Mouse (Mus musculus): ENCODE measurements around the gene Bmyc. TPM values are rescaled to one million over a fixed set of nuclear protein-coding genes. Genes with fewer than 3 reads are reported as not detected.

Bmyc gene
- total and polyA plus RNA-seq, 3 experiments, result not detected

GRCm38 (mm10) chr2:25664125-25664524, 42.4 kb upstream of the Bmyc start:
- no peak for TF ChIP-seq POLR2AphosphoS5 (IDR thresholded peaks at IDR 0.05; ENCODE audit: insufficient replicate concordance, low read depth, low read length)
- TF ChIP-seq TAL1 (conservative IDR thresholded peaks at IDR 0.05; ENCODE audit: low read depth, low read length), result no peak
- no peak for TF ChIP-seq GATA2 (IDR thresholded peaks at IDR 0.05; ENCODE audit: borderline replicate concordance, low read depth, low read length)
- no peak for TF ChIP-seq GATA1 (IDR thresholded peaks at IDR 0.05; ENCODE audit: borderline replicate concordance, low read length)
- TF ChIP-seq CTCF (IDR thresholded peaks at IDR 0.05; ENCODE audit: low read depth, low read length), result no peak
- Histone ChIP-seq H3K9me3 (replicated peaks) (no peaks in the 10 kb centered on the region), H3K27me3 (ENCODE audit: insufficient read depth, low read length) (0 out of 2 replicates have a peak, but pooled peaks cover 2% of the 10 kb centered on the region), H3K4me1 (ENCODE audit: insufficient read depth, low read depth, low read length) (no peaks in the 10 kb centered on the region), H3K4me3 (ENCODE audit: low read depth, low read length) (no peak overlapping the region), H3K36me3 (replicated peaks) (no peaks in the 10 kb centered on the region)
- ATAC-seq (ENCODE audit: extremely low read depth, insufficient number of reproducible peaks, low FRiP score, poor library complexity, severe bottlenecking) (no peak), DNase-seq (ENCODE audit: low spot score) (no peak)

- no peaks in the 10 kb centered on the region for H3K36me3 ChIP-seq (replicated peaks)
- H3K9me3 ChIP-seq (replicated peaks), result no peaks in the 10 kb centered on the region
- TF ChIP-seq GATA2 (IDR thresholded peaks at IDR 0.05; ENCODE audit: borderline replicate concordance, low read depth, low read length), result no peak
- no peak for TF ChIP-seq CTCF (IDR thresholded peaks at IDR 0.05; ENCODE audit: low read depth, low read length)
- TF ChIP-seq GATA1 (IDR thresholded peaks at IDR 0.05; ENCODE audit: borderline replicate concordance, low read length), result no peak
- no peak for TF ChIP-seq TAL1 (conservative IDR thresholded peaks at IDR 0.05; ENCODE audit: low read depth, low read length)
- no peak for TF ChIP-seq POLR2AphosphoS5 (IDR thresholded peaks at IDR 0.05; ENCODE audit: insufficient replicate concordance, low read depth, low read length)
- H3K4me1 ChIP-seq (ENCODE audit: insufficient read depth, low read depth, low read length), result no peaks in the 10 kb centered on the region
- 0 out of 2 replicates have a peak, but pooled peaks cover 5% of the 10 kb centered on the region for H3K27me3 ChIP-seq (ENCODE audit: insufficient read depth, low read length)
- DNase-seq (ENCODE audit: low spot score) (no peak), ATAC-seq (ENCODE audit: extremely low read depth, insufficient number of reproducible peaks, low FRiP score, poor library complexity, severe bottlenecking) (no peak)
- no peak overlapping the region for H3K4me3 ChIP-seq (ENCODE audit: low read depth, low read length)
Measured at GRCm38 (mm10) chr2:25666516-25666915, 40.0 kb upstream of the Bmyc start.

GRCm38 (mm10) chr2:25676486-25676885, 30.1 kb upstream of the Bmyc start, which contains the start of gene Lcn6:
Gene Lcn6 (plus strand): TSS chr2:25676786.
- Histone ChIP-seq H3K4me3 (ENCODE audit: low read depth, low read length) (no peak within 1 kb of the TSS), H3K36me3 (replicated peaks) (no peaks in the 10 kb centered on the region), H3K4me1 (ENCODE audit: insufficient read depth, low read depth, low read length) (no peaks in the 10 kb centered on the region), H3K27me3 (ENCODE audit: insufficient read depth, low read length) (peaks cover 2% of the 10 kb centered on the region; the same call in 1 of the 2 replicates), H3K9me3 (replicated peaks) (no peaks in the 10 kb centered on the region)
- ATAC-seq (ENCODE audit: extremely low read depth, insufficient number of reproducible peaks, low FRiP score, poor library complexity, severe bottlenecking) (no peak), DNase-seq (ENCODE audit: low spot score) (no peak)
- TF ChIP-seq GATA2 (IDR thresholded peaks at IDR 0.05; ENCODE audit: borderline replicate concordance, low read depth, low read length), result no peak
- TF ChIP-seq GATA1 (IDR thresholded peaks at IDR 0.05; ENCODE audit: borderline replicate concordance, low read length), result no peak
- TF ChIP-seq POLR2AphosphoS5 (IDR thresholded peaks at IDR 0.05; ENCODE audit: insufficient replicate concordance, low read depth, low read length), result no peak
- TF ChIP-seq TAL1 (conservative IDR thresholded peaks at IDR 0.05; ENCODE audit: low read depth, low read length), result no peak
- TF ChIP-seq CTCF (IDR thresholded peaks at IDR 0.05; ENCODE audit: low read depth, low read length), result no peak

- Histone ChIP-seq H3K36me3 (replicated peaks) (no peaks in the 10 kb centered on the region), H3K27me3 (ENCODE audit: insufficient read depth, low read length) (peaks cover 2% of the 10 kb centered on the region; the same call in 1 of the 2 replicates), H3K4me3 (ENCODE audit: low read depth, low read length) (no peak overlapping the region), H3K4me1 (ENCODE audit: insufficient read depth, low read depth, low read length) (no peaks in the 10 kb centered on the region), H3K9me3 (replicated peaks) (no peaks in the 10 kb centered on the region)
- TF ChIP-seq POLR2AphosphoS5 (IDR thresholded peaks at IDR 0.05; ENCODE audit: insufficient replicate concordance, low read depth, low read length) (no peak), GATA1 (IDR thresholded peaks at IDR 0.05; ENCODE audit: borderline replicate concordance, low read length) (no peak), CTCF (IDR thresholded peaks at IDR 0.05; ENCODE audit: low read depth, low read length) (no peak), GATA2 (IDR thresholded peaks at IDR 0.05; ENCODE audit: borderline replicate concordance, low read depth, low read length) (no peak), TAL1 (conservative IDR thresholded peaks at IDR 0.05; ENCODE audit: low read depth, low read length) (no peak)
- no peak for DNase-seq (ENCODE audit: low spot score)
- ATAC-seq (ENCODE audit: extremely low read depth, insufficient number of reproducible peaks, low FRiP score, poor library complexity, severe bottlenecking), result no peak
Measured at GRCm38 (mm10) chr2:25679559-25679958, 27.0 kb upstream of the Bmyc start.

- ATAC-seq (ENCODE audit: extremely low read depth, insufficient number of reproducible peaks, low FRiP score, poor library complexity, severe bottlenecking) (no peak), DNase-seq (ENCODE audit: low spot score) (no peak)
- Histone ChIP-seq H3K4me1 (ENCODE audit: insufficient read depth, low read depth, low read length) (no peaks in the 10 kb centered on the region), H3K9me3 (replicated peaks) (no peaks in the 10 kb centered on the region), H3K36me3 (replicated peaks) (no peaks in the 10 kb centered on the region), H3K4me3 (ENCODE audit: low read depth, low read length) (no peak within 1 kb of the TSS), H3K27me3 (ENCODE audit: insufficient read depth, low read length) (peaks cover 2% of the 10 kb centered on the region; the same call in 1 of the 2 replicates)
- TF ChIP-seq GATA2 (IDR thresholded peaks at IDR 0.05; ENCODE audit: borderline replicate concordance, low read depth, low read length), result no peak
- no peak for TF ChIP-seq GATA1 (IDR thresholded peaks at IDR 0.05; ENCODE audit: borderline replicate concordance, low read length)
- TF ChIP-seq TAL1 (conservative IDR thresholded peaks at IDR 0.05; ENCODE audit: low read depth, low read length), result no peak
Measured at GRCm38 (mm10) chr2:25682426-25682825, 24.1 kb upstream of the Bmyc start, which contains the start of gene Lcn10. Gene Lcn10 (plus strand): TSS chr2:25682726.

- no peaks in the 10 kb centered on the region for H3K36me3 ChIP-seq (replicated peaks)
- H3K9me3 ChIP-seq (replicated peaks), result no peaks in the 10 kb centered on the region
- no peak for ATAC-seq (ENCODE audit: extremely low read depth, insufficient number of reproducible peaks, low FRiP score, poor library complexity, severe bottlenecking)
- TF ChIP-seq GATA1 (IDR thresholded peaks at IDR 0.05; ENCODE audit: borderline replicate concordance, low read length) (no peak), POLR2AphosphoS5 (IDR thresholded peaks at IDR 0.05; ENCODE audit: insufficient replicate concordance, low read depth, low read length) (no peak), CTCF (IDR thresholded peaks at IDR 0.05; ENCODE audit: low read depth, low read length) (no peak), GATA2 (IDR thresholded peaks at IDR 0.05; ENCODE audit: borderline replicate concordance, low read depth, low read length) (no peak), TAL1 (conservative IDR thresholded peaks at IDR 0.05; ENCODE audit: low read depth, low read length) (no peak)
- H3K27me3 ChIP-seq (ENCODE audit: insufficient read depth, low read length), result no peaks in the 10 kb centered on the region; the same call in 1 of the 2 replicates
- DNase-seq (ENCODE audit: low spot score), result no peak
- H3K4me3 ChIP-seq (ENCODE audit: low read depth, low read length), result no peak overlapping the region
- no peaks in the 10 kb centered on the region for H3K4me1 ChIP-seq (ENCODE audit: insufficient read depth, low read depth, low read length)
Measured at GRCm38 (mm10) chr2:25686941-25687340, 19.6 kb upstream of the Bmyc start.

All from G1E (cell line).